Mouse (Mus musculus) spleen, embryonic (tissue): Measurements from ENCODE around the gene Nr1i3.
"Not testable (repeated sequence)": the region's sequence is repeated elsewhere in the genome, so short reads cannot be mapped to it uniquely, and the experiment has no call there.

Source experiments
- CTCF ChIA-PET: fragments of 350-600 bp; sonication (Branson Sonifier 250); formaldehyde crosslinking; loops from one replicate; lab custom pipeline; 2022; lab: Charles Lee

The Nr1i3 gene

GRCm38 (mm10) chr1:171229750-171230149, 16.0 kb downstream of the Nr1i3 start:
- CTCF ChIA-PET = no interaction called here

DNA sequence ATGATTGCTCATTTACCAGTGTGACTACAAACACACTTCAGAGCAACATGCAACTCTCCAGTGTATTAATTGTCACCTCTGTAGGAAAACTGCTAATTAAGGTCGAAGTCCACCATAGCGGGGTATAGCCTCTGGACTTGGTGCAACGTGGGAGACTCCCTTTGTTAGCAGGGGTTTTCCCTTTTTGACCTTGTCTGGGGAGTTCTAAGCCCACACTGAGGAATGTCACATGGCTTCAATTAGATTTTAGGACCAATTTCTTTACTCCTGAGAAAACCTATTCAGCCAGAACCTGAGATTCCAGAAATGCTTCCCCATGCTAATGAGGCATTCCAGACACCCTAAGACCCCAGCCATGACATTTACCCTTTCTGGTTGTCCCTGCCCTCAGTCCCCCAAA, 16.4 kb downstream of the Nr1i3 start:
- CTCF ChIA-PET = no interaction called here

- CTCF ChIA-PET = no interaction called here
Measured at GRCm38 (mm10) chr1:171231844-171232243, 18.1 kb downstream of the Nr1i3 start.

DNA sequence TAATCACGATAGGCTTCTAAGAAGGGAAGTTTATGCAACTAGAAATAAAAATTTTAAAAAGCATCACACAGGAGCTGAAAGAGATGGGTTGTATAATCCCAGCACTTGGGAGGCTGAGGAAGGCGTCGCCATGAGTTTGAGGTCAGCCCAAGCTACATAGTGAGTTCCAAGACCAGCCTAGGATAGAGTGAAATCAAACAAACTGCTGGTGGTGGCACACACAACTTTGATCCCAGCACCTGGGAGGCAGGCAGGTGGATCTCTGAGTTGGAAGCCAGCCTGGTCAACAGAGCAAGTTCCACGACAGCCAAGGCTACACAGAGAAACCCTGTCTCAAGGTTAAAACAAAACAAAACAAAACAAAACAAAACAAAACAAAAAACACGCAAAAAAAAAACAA, 18.6 kb downstream of the Nr1i3 start:
- CTCF ChIA-PET = no interaction called here

DNA sequence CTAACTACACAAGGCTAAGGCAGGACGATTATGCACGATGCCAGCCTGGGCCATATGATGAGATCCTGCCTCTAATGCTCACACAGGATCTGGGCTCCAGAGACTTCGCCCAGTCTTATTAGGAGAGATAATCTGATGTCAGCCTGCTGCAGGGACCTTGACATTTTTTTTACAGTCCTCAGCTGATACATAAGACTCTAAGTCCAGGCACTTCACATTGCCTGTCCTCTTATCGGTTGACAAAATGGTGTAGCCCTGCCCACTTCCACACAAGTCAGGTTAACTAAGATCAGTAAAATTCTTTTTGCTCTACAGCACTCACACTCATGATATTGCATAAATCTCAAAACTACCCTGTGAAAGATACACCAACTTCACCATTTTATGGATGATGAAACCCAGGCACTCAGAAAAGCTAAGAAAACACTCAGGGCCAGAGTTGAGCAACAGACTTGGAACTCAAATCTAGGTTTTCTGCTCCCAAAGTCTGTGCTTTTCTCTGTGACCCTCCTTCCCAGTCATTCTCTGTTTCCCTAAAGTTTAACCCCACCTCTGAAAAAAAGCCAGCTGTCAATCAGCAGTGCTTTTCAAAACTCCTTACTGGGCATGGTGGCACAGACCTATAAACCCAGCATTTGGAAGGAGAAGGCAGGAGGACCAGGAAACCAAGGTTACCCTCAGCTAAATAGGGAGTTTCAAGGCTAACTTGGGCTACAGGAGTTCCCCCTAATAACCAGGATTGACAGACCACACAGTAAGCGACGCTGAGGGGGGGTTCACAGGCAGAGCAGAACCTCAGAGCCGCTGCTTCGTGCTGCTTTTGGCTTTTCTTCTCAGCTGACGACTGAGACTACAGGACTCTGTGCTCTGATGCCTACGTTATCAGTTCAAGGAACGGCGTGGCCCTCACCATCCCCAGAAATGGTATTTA, 19.3 kb downstream of the Nr1i3 start:
- CTCF ChIA-PET = no interaction called here

DNA sequence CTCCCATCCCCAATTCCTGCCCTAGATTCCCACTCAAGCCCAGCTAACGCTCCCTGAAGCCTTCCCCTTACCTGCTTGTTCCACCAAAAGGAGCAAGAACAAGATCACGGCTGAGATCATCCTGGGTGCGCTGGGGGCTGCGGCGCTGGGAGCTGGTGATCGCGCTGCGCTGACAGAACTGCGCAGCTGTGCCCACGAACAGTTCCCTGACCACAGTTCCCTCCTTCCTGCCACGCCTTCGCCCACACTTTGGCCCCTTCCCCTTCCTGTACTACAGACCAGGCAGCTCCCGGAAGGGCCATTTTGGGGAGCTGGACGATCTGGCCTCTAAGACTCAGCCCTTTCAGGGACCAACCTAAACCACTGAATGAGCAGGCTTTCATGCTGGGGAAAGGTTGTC, 20.4 kb downstream of the Nr1i3 start, which contains the start of gene Fcer1g:
Gene Fcer1g (minus strand): TSS at position 240 of the 400 bp plus-strand sequence.
- CTCF ChIA-PET = no interaction called here

DNA sequence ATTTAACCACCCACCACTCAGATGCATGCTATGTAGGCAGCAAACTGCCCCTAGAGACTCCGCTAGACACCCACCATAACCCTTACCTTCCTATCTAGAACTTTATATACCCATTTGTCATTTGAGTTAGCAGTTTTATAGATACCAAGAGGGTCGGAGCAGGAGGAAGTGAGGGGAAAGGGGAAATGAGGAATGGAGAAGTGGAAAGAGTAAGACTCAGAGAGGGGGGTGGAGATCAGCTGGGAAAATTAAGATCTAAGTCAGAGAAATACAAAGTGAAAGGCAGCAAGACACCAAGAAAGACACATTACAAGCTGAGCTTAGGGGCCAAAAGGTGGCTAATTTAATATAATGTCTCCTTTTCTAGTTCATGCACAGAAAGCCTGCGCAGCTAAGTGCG, 20.8 kb downstream of the Nr1i3 start:
- CTCF ChIA-PET = no interaction called here

- CTCF ChIA-PET = no interaction called here
Measured at GRCm38 (mm10) chr1:171235791-171236190, 22.0 kb downstream of the Nr1i3 start.

GRCm38 (mm10) chr1:171237438-171237837, 23.7 kb downstream of the Nr1i3 start:
- CTCF ChIA-PET = interaction anchor here (0.6 kb wide), 1 partner anchor 14 kb away, joined by 3 read pairs; the partner anchor contains the start of gene Ndufs2

DNA sequence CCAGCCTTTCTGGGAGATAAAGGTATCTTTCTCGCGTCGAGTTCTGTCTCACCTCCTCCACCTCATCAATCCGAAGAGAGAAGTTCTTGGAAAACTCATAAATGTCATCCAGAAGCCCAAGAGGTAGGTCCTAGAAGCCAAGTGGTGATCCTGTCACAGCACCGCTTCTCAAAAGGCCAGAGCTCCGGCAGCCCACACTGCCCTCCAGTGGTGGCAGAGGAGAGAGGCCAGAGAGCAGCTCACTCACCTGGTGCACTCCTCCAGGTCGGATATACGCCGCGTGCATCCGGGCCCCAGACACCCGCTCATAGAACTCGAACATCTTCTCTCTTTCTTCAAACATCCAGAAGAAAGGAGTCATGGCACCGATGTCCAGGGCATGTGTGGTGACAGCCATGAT, 24.7 kb downstream of the Nr1i3 start:
- CTCF ChIA-PET = no interaction called here

GRCm38 (mm10) chr1:171239992-171240744, 26.4 kb downstream of the Nr1i3 start:
- CTCF ChIA-PET = interaction anchor here (0.6 kb wide), 1 partner anchor 87 kb away, joined by 4 read pairs; no protein-coding TSS in a partner anchor

- CTCF ChIA-PET = no interaction called here
Measured at GRCm38 (mm10) chr1:171240911-171241310, 27.1 kb downstream of the Nr1i3 start.

GRCm38 (mm10) chr1:171241952-171242351, 28.2 kb downstream of the Nr1i3 start:
- CTCF ChIA-PET = not testable (repeated sequence)

DNA sequence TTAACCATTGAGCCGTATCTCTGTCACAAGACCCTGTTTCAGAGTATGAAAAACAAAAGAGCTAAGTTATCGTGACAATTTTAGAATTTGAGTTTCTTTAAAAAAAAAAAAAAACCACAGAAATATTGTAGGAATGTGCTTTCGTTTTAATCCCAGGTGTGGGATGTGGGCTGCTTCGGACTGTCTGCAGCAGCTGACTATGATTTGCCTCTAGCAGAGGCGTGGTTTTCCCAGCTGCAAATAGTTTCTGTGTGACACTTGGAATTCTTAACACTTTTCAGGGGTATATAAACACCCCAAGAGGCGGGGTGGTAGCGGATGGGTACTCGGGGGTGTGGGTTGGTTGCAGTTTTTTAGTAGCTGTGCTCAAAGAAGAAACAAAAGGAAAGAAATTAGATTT, 31.6 kb downstream of the Nr1i3 start:
- CTCF ChIA-PET = interaction anchor here (0.6 kb wide), 2 partner anchors 26 to 327 kb away, joined by 6 to 24 read pairs; no protein-coding TSS in a partner anchor

DNA sequence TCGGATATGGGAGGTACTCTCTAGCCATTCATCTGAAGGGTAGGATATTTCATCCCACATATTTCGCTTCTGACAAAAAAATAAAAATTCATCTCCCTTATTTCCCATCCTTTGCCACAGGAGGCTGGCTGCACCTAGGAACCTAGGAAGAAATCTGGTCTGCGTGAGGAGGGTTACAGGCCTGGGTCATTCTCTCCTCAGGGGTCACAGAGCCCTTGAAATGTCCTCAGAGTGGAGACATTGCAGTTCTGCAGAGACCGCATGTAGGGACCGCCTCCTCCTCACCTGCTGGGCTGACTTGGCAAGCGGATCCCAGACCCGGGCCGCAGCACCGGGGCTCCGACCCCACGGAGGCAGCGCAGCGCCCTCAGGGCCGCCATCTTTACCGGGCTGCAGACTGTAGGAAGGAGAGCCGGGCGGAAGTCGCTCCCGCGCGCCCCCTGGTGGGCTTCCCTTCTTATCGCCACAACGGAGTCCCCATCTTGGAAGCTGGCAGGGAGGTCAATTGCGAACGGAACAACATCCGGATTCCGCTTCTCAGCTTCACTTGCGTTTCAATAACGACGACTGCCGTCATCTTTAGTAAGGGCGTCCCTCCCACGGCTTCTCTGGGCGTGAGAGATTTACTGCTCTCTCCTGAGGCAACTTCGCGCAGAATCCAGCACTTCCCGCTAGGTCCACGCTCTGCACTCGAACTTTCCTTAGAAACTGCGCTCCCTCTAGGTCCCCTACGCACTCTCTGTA, 33.1 kb downstream of the Nr1i3 start:
- CTCF ChIA-PET = interaction anchor here (1.0 kb wide), 1 partner anchor 26 kb away, joined by 3 read pairs; no protein-coding TSS in a partner anchor

DNA sequence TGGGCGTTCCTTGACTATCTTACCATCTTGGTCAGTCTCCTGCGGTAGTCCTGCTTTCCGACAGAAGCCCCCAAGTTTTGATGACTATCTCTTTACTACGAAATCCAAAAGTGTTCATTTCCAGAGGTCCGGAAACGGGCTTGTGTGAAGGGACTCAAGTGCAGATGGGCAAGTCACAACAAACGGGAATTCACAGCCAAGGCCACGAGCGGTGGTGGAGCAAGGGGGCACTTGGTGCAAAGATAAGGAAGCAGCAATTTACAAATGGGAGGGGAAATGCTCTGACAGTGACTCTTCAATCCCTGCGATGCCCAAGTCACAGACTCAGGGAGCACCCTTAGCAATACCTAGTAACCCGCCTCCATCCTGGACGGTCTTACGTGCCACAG, 33.7 kb downstream of the Nr1i3 start:
- CTCF ChIA-PET = interaction anchor here (1.0 kb wide), 1 partner anchor 26 kb away, joined by 3 read pairs; no protein-coding TSS in a partner anchor

- CTCF ChIA-PET = interaction anchor here (1.0 kb wide), 1 partner anchor 27 kb away, joined by 3 read pairs; no protein-coding TSS in a partner anchor
Measured at GRCm38 (mm10) chr1:171247916-171248315, 34.1 kb downstream of the Nr1i3 start.

DNA sequence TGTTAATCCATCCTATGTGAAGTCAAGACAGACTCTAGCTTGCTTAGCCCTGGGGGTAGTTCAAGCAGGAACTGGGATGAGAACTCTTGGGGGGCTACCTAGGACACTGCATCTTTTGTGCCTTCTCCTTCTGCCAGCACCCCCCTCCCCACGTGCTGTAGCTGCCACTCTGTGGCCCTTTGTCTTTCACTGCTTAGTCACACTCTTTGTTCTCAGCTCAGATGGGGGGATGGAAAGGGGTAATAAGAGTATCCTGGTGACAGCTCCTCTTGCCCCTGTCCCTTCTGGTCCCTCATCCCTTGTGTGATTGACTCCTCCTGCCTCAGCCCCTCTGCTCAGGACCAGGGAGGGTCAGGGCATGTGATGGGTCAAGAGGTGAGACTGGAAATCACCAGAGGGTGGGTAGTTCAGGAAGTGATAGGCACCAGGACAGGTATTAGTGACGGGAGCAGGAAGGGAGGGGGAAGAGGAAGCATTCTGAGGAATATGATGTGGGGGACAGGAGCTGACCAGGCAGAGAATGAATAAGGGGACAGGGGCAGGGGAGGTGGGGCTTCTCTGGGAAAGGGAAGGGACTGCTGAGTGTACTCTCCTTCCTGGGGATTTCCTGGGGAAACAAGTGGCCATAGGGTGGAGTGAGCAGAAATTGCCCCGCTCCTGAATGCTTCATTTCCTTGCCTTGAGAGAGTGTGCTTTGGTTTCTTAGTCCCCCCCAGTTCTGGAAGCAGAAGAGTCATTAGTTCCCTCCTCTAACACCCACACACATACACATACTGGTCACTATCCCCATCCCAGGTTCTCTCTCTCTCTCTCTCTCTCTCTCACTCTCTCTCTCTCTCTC, 34.8 kb downstream of the Nr1i3 start:
- CTCF ChIA-PET = interaction anchor here (0.6 kb wide), 1 partner anchor 224 kb away, joined by 4 read pairs; no protein-coding TSS in a partner anchor

GRCm38 (mm10) chr1:171249913-171250600, 36.3 kb downstream of the Nr1i3 start, which contains the start of gene Adamts4:
Gene Adamts4 (plus strand): TSS chr1:171250421.
- CTCF ChIA-PET = no interaction called here
